Mouse (Mus musculus): Measurements from ENCODE around the gene Atad5. TPM values are rescaled to one million over a fixed set of nuclear protein-coding genes. Genes with fewer than 3 reads are reported as not detected.
A peak's percentile ranks its signal among the peaks of the same experiment; 100 is the strongest.

Gene Atad5
- polyA plus RNA-seq, 1 experiment from 2014 or later, result 19.9 TPM

DNA sequence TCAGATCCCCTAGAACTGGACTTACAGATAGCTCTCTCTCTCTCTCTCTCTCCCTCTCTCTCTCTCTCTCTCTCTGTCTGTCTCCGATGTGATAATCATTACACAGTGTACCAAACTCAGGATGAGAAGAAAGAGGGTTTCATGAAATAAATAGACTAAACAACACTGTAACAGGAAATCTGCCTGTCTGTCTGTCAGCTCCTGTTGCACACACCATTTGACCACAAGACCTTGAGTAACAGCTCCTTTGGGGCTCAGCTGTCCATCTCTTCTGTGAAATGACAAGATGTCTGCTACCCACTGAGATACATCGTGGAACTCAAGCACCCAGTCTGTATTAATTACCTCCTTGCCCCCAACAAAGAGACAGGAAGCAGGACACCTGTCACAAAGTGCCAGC is 62.3 kb downstream of the Atad5 start:
- no peak overlapping the region for H3K4me2 ChIP-seq
- no peak overlapping the region for H3K9ac ChIP-seq (replicated peaks)
- no peak overlapping the region for H3K27ac ChIP-seq
- 72% methylated on average over 2 of the region's 2 CpGs for WGBS
- H3K4me3 ChIP-seq (replicated peaks), result no peak overlapping the region
- H3K36me3 ChIP-seq, result no peaks in the 10 kb centered on the region
- no peak for ATAC-seq (ENCODE audit: insufficient number of reproducible peaks, insufficient read depth, low FRiP score, low TSS enrichment, low read depth)
- peaks cover 7% of the 10 kb centered on the region for H3K4me1 ChIP-seq (replicated peaks)
- H3K27me3 ChIP-seq, result peaks cover 51% of the 10 kb centered on the region
- no peaks in the 10 kb centered on the region for H3K9me3 ChIP-seq

DNA sequence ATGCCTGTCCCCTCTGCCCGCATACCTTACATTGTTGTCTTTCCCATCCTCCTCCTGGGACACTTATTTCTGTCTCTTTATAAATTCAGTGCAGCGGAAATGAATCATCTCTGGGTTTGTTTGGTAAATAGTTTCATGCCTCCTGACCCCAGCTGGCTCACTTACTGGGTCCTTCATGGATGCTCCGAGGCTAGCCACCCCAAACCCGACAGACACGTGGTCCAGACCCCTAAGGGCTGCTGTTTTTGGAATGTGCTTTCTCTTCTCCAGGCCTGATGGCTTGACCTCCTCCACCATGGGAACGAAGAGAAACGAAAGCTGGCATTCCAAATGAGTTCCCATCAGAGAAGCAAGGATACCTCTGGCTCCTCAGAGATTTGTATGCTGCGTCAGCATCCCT is 63.2 kb downstream of the Atad5 start:
- Histone ChIP-seq H3K4me3 (replicated peaks) (no peak overlapping the region), H3K4me2 (no peak overlapping the region), H3K9ac (replicated peaks) (no peak overlapping the region), H3K9me3 (no peaks in the 10 kb centered on the region), H3K27ac (no peak overlapping the region), H3K27me3 (peaks cover 59% of the 10 kb centered on the region), H3K4me1 (replicated peaks) (peaks cover 7% of the 10 kb centered on the region), H3K36me3 (no peaks in the 10 kb centered on the region)
- WGBS, result 77% methylated on average over 8 of the region's 8 CpGs
- ATAC-seq (ENCODE audit: insufficient number of reproducible peaks, insufficient read depth, low FRiP score, low TSS enrichment, low read depth), result no peak

DNA sequence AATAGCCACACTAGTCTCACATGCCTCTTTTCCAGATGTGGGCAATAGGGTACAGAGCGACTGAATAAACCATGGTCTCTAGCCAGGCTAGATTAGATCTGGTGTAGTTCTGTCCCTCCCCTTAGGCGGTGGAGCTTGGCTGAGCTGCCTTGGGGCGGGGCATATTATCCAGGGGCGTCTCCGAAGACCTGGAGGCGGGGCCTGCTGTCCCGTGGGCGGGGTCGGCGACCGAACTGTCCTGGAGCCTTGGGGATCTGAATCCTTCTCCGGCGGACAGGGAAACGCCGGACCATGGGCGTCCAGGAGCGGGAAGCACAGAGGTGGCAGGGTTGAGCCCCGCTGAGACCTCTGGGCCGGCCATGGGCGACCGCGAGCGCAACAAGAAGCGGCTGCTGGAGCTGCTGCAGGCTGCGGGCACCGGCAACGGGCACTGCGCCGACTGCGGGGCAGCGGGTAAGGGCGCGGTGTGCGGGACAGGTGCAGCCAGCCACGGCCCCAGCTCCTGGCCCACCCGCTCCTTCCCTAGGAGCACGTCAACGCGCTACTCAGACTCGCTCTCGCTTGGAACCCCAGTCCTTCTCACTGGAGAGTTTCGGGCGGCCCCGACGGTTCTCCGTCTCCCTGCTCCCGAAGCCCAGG is 64.8 kb downstream of the Atad5 start, which contains the start of gene Adap2:
Gene Adap2 (plus strand): TSS at position 249 of the 639 bp plus-strand sequence.
- H3K4me2 ChIP-seq, result peak within 1 kb of the TSS; percentile 76
- no peak within 1 kb of the TSS for H3K27ac ChIP-seq
- peak within 1 kb of the TSS; percentile 51 for H3K9ac ChIP-seq (replicated peaks)
- no peak; the same call in 1 of the 2 replicates for ATAC-seq (ENCODE audit: insufficient number of reproducible peaks, insufficient read depth, low FRiP score, low TSS enrichment, low read depth)
- H3K4me1 ChIP-seq (replicated peaks), result peaks cover 7% of the 10 kb centered on the region
- H3K4me3 ChIP-seq (replicated peaks), result peak within 1 kb of the TSS; percentile 51
- H3K27me3 ChIP-seq, result peaks cover 67% of the 10 kb centered on the region
- no peaks in the 10 kb centered on the region for H3K9me3 ChIP-seq
- no peaks in the 10 kb centered on the region for H3K36me3 ChIP-seq
- 2% methylated on average over 47 of the region's 47 CpGs for WGBS

DNA sequence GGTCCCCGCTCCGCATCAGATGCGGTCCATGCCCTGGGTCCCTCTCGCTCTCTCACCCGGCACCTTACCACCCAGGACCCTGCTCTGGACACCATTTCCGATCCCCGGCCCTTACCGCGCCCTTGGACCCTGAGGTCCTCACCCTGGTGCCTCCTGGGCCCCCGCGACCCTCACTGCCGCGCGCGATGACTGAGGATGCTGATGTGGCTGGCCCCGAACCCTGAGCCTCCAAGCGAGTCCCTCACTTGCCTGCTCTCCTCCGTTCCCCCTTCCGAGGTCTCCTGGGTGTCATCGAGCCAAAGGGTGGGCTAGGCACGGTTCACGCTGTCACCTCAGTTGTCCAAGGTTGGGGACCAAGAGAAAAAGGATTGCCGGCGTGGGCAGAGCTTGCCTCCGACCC is 65.3 kb downstream of the Atad5 start:
- WGBS, result 29% methylated on average over 25 of the region's 25 CpGs
- no peak for ATAC-seq (ENCODE audit: insufficient number of reproducible peaks, insufficient read depth, low FRiP score, low TSS enrichment, low read depth)
- peak overlapping the region; percentile 51 for H3K9ac ChIP-seq (replicated peaks)

DNA sequence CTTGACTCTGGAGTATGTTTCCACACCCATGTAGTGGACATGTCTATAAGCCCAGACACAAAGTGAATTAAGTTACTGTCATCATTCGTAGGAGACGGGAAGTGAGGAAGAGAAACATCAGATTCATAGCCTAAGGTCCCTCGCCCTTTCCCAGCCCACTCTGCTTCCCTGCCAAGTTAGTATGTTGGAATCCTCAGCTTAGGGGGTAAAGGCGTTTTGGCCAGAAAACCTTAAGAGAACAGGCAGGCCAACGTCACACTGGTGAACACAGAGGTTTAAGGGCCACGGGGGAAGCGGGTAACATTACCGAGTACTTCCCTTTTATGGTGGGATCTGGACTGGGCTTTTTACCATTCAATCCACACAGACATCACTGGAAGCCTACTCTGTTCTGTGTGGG is 66.3 kb downstream of the Atad5 start:
- H3K27ac ChIP-seq, result no peak overlapping the region
- ATAC-seq (ENCODE audit: insufficient number of reproducible peaks, insufficient read depth, low FRiP score, low TSS enrichment, low read depth), result no peak
- H3K9me3 ChIP-seq, result no peaks in the 10 kb centered on the region
- H3K4me3 ChIP-seq (replicated peaks), result no peak overlapping the region
- peaks cover 72% of the 10 kb centered on the region for H3K27me3 ChIP-seq
- H3K4me2 ChIP-seq, result no peak overlapping the region
- no peak overlapping the region for H3K9ac ChIP-seq (replicated peaks)
- peaks cover 7% of the 10 kb centered on the region for H3K4me1 ChIP-seq (replicated peaks)
- H3K36me3 ChIP-seq, result no peaks in the 10 kb centered on the region
- 85% methylated on average over 8 of the region's 8 CpGs for WGBS

More for the DNA sequence above, 65.3 kb downstream of the Atad5 start:
- Histone ChIP-seq H3K4me3 (replicated peaks) (peak overlapping the region; percentile 51), H3K27me3 (peaks cover 72% of the 10 kb centered on the region), H3K4me1 (replicated peaks) (peaks cover 7% of the 10 kb centered on the region), H3K4me2 (peak overlapping the region; percentile 76), H3K9me3 (no peaks in the 10 kb centered on the region), H3K27ac (no peak overlapping the region), H3K36me3 (no peaks in the 10 kb centered on the region)

DNA sequence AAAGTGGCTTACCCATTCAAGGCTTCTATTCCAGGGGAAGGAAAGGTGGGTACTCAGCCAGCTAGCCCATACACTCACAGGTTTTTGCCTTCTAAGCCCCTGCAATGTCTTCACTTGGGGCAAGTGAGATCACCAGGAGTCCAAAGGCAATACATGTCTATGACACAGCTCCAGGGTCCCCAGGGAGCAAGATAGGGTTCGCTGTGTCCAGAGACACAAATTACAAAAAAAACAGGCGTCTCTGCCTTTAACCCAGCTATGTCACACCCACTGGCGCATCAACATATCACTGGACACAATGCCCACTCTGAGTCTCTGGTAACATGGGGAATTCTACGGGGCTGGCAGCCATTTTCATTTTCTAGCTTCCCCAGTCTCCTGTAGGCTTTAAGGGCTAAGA is 66.8 kb downstream of the Atad5 start:
- H3K4me3 ChIP-seq (replicated peaks), result no peak overlapping the region
- 88% methylated on average over 4 of the region's 4 CpGs for WGBS
- no peak overlapping the region for H3K27ac ChIP-seq
- H3K9ac ChIP-seq (replicated peaks), result no peak overlapping the region
- no peak for ATAC-seq (ENCODE audit: insufficient number of reproducible peaks, insufficient read depth, low FRiP score, low TSS enrichment, low read depth)
- H3K36me3 ChIP-seq, result no peaks in the 10 kb centered on the region
- H3K4me1 ChIP-seq (replicated peaks), result peaks cover 7% of the 10 kb centered on the region
- no peak overlapping the region for H3K4me2 ChIP-seq
- peaks cover 72% of the 10 kb centered on the region for H3K27me3 ChIP-seq
- no peaks in the 10 kb centered on the region for H3K9me3 ChIP-seq

GRCm38 (mm10) chr11:80156841-80157240 is 67.6 kb downstream of the Atad5 start:
- WGBS, result 81% methylated on average over 4 of the region's 4 CpGs
- peaks cover 7% of the 10 kb centered on the region for H3K4me1 ChIP-seq (replicated peaks)
- H3K36me3 ChIP-seq, result no peaks in the 10 kb centered on the region
- H3K27ac ChIP-seq, result no peak overlapping the region
- H3K9ac ChIP-seq (replicated peaks), result no peak overlapping the region
- no peaks in the 10 kb centered on the region for H3K9me3 ChIP-seq
- H3K27me3 ChIP-seq, result peaks cover 68% of the 10 kb centered on the region
- no peak overlapping the region for H3K4me3 ChIP-seq (replicated peaks)
- no peak overlapping the region for H3K4me2 ChIP-seq
- no peak for ATAC-seq (ENCODE audit: insufficient number of reproducible peaks, insufficient read depth, low FRiP score, low TSS enrichment, low read depth)

DNA sequence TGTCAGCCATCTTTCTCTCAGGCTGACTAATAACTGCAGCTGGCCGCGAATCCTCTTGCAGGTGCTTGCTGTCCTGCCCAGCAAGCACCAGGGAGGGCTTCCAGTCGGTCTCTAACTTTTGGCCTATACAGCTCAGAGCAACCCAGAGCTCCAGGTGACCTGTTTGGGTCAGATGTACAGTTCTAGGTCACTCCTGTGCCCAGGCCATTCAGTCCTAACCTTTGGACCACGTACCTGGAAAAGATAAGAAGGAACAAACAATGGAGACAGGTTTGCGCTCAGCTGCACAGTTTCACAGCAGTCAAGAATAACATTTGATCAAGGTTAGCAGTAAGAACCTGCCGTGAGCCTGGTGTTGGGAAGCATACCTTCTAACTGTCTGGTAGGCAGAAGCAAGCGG is 69.8 kb downstream of the Atad5 start:
- Histone ChIP-seq H3K4me3 (replicated peaks) (no peak overlapping the region), H3K4me1 (replicated peaks) (peaks cover 5% of the 10 kb centered on the region), H3K27ac (no peak overlapping the region), H3K36me3 (no peaks in the 10 kb centered on the region), H3K4me2 (no peak overlapping the region), H3K27me3 (peaks cover 46% of the 10 kb centered on the region), H3K9me3 (no peaks in the 10 kb centered on the region), H3K9ac (replicated peaks) (no peak overlapping the region)
- WGBS, result 84% methylated on average over 7 of the region's 7 CpGs
- no peak for ATAC-seq (ENCODE audit: insufficient number of reproducible peaks, insufficient read depth, low FRiP score, low TSS enrichment, low read depth)

DNA sequence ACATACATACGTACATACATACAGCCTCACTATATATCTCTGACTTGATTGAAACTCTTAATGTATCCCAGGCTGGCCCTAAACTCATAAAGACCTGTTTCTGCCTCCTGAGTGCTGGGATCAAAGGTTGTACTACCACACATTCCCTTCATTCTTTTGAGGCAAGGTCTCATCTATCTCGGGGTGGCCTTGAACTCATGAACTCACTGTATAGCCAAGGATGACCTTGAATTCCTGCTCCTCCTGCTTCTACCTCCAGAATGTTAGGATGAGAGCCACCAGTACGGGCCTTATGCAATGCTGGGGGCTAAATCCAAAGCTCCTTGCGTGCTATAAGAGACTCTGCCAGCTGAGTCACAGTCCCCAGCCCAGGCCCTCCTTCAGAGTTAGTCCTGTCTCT is 71.8 kb downstream of the Atad5 start:
- Histone ChIP-seq H3K27ac (no peak overlapping the region), H3K4me2 (no peak overlapping the region), H3K27me3 (peaks cover 26% of the 10 kb centered on the region), H3K4me3 (replicated peaks) (no peak overlapping the region), H3K4me1 (replicated peaks) (no peaks in the 10 kb centered on the region), H3K36me3 (no peaks in the 10 kb centered on the region), H3K9ac (replicated peaks) (no peak overlapping the region), H3K9me3 (no peaks in the 10 kb centered on the region)
- no peak for ATAC-seq (ENCODE audit: insufficient number of reproducible peaks, insufficient read depth, low FRiP score, low TSS enrichment, low read depth)
- 82% methylated on average over 4 of the region's 4 CpGs for WGBS

DNA sequence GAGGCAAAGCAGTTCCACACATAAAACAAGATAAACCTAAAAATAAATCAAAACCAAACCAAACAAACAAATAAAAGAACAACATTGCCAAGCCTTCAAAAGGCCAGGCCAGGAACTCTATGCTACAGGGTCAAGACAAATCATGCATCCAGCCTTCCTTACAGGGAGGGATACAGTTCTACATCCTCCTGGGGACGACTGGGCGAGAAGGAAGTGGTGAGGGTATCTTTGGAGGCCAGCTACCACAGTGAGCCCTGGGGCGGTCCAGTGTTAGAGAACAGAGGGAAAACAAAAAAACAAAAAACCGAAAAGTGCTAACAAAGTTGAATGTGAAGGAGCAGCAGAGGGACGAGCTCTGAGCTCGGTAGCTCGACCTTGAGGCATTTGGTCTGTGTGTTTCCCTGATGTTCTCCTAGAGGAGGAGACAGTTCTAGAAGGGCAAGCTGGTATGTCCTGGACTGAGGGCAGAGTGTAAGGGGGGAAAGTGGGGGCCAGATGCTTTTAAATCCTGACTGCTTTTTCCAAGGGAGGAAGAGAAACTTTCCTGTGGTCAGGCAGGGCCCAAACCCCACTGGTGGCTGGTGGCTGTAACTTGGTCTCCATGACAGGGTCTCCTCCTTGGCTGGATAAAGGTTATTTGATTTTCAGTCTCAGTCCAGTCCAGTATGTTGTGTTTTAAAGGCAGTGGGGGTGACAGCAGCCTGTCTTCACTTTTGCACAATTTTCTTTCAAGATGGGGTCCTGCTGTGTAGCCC is 74.3 kb downstream of the Atad5 start:
- no peak overlapping the region for H3K27ac ChIP-seq
- H3K4me1 ChIP-seq (replicated peaks), result no peaks in the 10 kb centered on the region
- H3K27me3 ChIP-seq, result peaks cover 6% of the 10 kb centered on the region; the same call in 1 of the 2 replicates
- no peak overlapping the region for H3K4me3 ChIP-seq (replicated peaks)
- no peak overlapping the region for H3K9ac ChIP-seq (replicated peaks)
- WGBS, result 78% methylated on average over 7 of the region's 7 CpGs
- no peaks in the 10 kb centered on the region for H3K36me3 ChIP-seq
- H3K4me2 ChIP-seq, result no peak overlapping the region
- ATAC-seq (ENCODE audit: insufficient number of reproducible peaks, insufficient read depth, low FRiP score, low TSS enrichment, low read depth), result no peak
- H3K9me3 ChIP-seq, result no peaks in the 10 kb centered on the region

- 78% methylated on average over 2 of the region's 2 CpGs for WGBS
- H3K4me2 ChIP-seq, result no peak overlapping the region
- no peak overlapping the region for H3K27ac ChIP-seq
- no peaks in the 10 kb centered on the region for H3K4me1 ChIP-seq (replicated peaks)
- no peaks in the 10 kb centered on the region for H3K36me3 ChIP-seq
- H3K9ac ChIP-seq (replicated peaks), result no peak overlapping the region
- H3K9me3 ChIP-seq, result no peaks in the 10 kb centered on the region
- peaks cover 2% of the 10 kb centered on the region; the same call in 1 of the 2 replicates for H3K27me3 ChIP-seq
- no peak for ATAC-seq (ENCODE audit: insufficient number of reproducible peaks, insufficient read depth, low FRiP score, low TSS enrichment, low read depth)
- no peak overlapping the region for H3K4me3 ChIP-seq (replicated peaks)
Observed at GRCm38 (mm10) chr11:80164224-80164623, 75.0 kb downstream of the Atad5 start.
